Mouse (Mus musculus) CD4-positive helper T cell, adult 2 months (primary cell): Measurements from ENCODE around the gene Zfp617.
"Not testable (repeated sequence)": the region's sequence is repeated elsewhere in the genome, so short reads cannot be mapped to it uniquely, and the experiment has no call there.

ENCODE experiments used
- DNase-seq: peaks from one replicate; pipeline ENCODE4 v3.0.0-alpha.2; 2012; ENCODE audit warnings: low read depth, missing footprints, low spot score

Gene Zfp617

DNA sequence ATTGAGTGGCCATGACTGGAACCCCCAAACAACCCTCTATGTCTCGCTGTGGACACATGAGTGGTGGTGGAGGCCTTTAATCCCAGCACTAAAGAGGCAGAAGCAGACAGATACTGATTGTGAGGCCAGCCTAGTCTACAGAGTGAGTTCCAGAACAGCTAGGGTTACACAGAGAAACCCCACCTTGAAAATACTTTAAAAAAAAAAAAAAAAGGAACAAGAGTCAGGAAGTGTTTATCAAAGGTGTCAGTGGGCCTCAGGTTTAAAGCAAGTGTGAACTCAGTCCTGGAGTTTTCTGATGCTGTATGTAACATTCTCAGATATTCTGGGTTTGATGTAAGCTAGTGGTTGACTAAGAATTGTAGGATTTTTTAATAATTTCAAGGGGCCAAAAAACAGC is 44.1 kb downstream of the Zfp617 start:
- no peak for DNase-seq

DNA sequence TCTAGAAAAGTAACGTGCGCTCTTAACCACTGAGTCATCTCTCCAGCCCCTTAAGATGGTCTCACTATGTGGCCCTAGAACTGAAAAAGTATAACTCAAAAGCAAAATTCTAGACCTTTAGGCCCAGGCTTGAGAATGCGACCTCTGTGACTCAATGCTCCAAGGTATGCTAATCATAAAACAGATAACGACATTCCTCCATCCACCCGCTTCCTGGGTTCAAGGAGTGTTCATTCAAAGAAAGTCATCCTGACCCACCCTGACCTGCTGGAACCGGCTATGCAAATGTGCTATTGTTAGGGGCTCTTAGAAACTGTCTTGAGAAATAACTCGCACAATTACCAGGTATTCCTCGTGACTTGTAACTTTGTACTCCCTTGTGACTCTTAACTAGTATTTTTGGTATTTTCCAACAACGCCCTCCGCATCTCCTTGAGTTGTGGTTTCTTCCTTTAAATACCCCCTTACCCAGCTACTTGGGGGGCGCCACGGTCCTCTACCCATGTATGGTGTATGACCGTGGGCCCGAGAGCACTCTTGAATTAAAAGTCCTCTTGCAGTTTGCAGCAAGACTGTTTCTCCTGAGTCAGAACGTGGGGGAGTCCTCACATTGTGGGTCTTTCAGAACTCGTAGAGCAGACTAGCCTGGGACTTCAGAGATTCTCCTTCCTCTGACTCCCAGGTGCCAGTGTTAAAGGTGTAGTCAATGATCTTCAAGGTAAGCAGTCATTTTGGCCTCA is 44.7 kb downstream of the Zfp617 start:
- DNase-seq: not testable (repeated sequence)

DNA sequence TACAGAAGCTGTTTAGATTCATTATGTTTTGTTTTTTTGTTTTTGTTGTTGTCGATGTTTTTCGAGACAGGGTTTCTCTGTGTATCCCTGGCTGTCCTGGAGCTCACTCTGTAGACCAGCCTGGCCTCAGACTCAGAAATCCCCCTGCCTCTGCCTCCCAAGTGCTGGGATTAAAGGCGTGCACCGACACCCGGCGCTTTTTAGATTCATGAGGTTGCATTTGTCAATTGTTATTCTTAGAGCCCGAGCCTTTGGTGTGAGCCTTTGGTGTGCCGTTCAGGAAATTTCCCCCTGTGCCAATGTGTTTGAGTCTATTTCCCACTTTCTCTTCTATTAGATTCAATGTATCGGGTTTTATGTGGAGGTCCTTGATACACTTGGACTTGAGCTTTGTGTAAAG is 46.2 kb downstream of the Zfp617 start:
- DNase-seq: no peak

DNA sequence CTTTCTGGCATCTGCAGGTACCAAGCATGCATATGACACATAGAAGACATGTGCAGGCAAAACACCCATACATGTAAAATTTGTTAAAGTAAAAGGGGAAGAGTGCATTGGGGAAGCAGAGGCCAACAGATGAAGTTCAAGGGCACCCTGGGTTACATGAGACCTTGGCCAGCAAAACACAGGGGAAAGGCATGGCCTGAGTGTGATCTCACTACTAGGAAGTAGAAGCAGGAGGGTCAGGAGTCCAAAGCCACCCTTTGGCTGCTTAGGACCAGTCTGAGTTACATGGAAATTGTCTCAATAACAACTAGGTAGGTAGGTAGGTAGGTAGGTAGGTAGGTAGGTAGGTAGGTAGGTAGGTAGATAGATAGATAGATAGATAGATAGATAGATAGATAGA is 52.0 kb downstream of the Zfp617 start:
- no peak for DNase-seq

DNA sequence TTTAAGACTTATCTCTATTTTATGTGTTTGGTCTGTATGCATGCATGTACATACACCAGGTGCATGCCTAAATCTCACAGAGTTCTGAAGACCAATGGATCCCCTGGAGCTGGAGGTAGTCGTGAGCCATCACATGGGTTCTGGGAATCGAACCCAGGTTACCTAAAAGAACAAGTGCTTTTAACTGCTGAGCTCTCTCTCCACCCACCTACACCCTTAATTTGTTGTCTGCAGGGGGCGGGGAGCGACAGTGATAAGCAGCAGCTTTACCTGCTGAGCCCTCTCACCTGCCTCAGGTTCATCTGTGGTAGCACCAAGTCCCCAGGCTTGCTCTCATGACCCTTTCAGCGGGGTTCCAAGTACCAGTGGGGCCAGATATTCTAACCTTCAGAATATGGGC is 53.4 kb downstream of the Zfp617 start:
- no peak for DNase-seq

DNA sequence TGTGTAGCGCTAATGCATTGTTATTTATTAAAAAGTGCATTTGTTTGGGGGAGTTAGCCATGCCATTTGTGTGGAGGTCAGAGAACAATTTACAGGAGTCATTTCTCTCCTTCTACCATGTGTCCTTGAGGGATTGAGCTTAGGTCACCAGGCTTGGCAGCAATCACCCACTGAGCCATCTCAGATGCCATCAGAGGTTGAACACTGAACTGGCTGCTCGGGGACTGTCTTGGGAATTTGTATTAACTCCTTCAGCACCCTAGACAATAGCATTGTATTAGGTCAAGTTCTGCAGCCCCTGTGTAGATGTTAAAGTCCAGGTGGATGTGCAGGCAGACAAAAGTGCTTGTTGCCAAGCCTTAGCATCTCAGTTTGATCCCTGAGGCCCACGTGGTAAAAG is 55.6 kb downstream of the Zfp617 start:
- no peak for DNase-seq

DNA sequence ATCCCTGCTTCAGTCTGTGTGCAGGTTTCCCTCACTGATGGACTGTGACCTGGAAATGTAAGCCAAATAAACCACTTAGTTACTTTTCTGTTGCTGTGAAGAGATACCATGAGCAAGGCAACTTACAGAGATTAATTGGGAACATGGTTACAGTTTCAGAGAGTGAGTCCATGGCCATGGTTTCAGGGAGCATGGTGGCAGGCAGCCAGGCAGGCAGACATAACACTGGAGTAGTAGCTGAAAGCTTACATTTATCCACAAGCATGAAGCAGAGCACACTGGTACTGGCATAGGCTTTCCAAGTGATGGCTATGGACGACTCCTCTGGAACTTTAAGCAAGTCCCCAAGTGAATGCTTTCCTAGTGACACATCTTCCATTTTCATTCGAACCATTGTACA is 56.7 kb downstream of the Zfp617 start:
- no peak for DNase-seq

DNA sequence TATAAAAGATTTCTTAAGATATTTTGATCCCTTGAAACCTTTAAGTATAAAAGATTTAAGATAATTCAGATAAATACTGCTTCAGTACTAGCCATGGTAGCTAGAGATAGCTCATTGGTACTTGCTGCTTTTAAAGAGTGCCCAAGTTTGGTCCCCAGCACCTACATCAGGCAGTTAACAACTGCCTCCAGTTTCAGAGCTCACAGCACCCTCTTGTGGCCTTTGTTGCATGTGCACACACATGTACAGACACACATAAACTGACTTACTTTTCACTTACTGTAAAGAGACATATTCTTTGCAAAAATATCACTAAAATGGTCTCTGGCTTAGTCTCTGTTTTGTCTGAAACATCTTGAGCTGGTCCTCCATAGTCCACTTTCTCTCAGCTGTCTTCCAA is 58.0 kb downstream of the Zfp617 start:
- DNase-seq: peak; percentile 20

DNA sequence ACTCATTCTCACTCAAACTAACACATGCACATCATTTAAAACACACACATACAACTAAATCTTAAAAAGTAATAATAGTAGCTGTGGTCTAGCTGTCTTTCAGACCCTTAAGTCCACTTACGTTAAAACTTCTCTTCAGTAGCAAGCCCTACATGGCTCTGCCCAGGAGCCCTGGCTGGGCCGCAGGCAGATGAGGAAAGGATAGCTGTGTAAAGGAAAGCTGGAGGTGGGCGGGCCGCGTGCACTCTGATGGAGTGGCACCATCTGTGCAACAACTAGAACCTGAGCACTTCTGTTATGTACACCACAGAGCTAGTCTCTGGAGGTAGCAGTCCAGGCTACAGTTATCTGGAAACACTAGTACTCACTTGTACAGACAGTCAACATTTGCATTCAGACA is 58.8 kb downstream of the Zfp617 start:
- no peak for DNase-seq

DNA sequence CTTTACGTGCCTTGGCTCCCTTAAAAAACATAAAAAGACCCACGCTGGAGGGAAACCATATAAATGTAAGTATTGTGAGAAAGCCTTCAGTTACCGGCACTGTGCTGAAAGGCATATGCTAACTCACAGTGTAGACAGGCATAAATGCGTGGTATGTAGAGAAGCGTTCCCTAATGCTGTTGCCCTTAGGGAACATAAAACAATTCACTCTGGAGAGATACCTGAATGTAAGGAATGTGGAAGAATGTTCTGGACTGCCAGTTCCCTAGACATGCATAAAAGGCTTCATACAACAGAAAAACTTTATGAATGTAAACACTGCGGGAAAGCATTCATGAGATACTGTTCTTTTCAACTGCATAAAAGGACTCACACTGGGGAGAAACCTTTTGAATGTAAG is 59.7 kb downstream of the Zfp617 start:
- no peak for DNase-seq

DNA sequence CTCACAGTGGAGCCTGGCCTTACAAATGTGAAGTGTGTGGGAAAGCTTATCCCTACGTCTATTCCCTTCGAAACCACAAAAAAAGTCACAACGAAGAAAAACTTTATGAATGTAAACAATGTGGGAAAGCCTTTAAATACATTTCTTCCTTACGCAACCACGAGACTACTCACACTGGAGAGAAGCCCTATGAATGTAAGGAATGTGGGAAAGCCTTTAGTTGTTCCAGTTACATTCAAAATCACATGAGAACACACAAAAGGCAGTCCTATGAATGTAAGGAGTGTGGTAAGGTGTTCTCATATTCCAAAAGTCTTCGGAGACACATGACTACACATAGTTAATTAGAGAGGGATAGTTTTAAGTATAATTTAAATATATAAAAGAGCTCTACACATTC is 60.2 kb downstream of the Zfp617 start:
- DNase-seq: no peak

DNA sequence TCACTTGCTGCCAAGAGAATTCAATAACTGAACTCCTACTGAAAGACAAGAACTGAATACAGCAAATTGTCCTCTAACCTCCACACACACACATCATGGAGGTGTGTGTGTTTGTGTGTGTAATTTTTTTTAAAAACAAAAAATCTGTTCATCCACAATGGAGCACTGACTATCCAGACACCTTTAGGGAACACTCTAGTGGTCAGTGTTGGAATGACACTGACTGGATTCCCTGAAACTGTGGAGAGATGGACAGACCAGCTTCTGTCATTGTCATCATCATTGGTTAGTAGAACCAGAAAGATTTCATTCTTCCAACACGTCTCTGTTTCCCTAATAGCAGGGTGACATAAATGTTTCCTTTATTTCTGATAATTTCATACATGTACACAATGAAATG is 63.5 kb downstream of the Zfp617 start:
- DNase-seq: no peak

DNA sequence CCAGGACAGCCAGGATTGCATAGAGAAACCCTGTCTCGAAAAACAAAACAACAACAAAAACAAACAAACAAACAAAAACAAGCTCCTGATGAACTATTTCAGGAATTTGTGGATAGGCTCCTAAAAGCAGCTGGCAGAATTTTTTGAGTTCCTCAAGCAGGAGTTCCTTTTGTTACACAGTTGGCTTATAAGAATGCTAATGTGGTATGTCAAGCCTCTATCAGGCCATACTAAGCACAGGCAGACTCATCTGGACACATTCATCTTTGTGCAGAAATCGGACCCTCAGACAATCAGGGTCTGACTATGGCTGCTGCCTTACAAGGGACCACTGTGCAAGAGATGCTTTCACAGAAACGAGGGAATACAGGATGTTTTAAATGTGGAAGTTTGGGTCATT is 65.8 kb downstream of the Zfp617 start:
- no peak for DNase-seq

DNA sequence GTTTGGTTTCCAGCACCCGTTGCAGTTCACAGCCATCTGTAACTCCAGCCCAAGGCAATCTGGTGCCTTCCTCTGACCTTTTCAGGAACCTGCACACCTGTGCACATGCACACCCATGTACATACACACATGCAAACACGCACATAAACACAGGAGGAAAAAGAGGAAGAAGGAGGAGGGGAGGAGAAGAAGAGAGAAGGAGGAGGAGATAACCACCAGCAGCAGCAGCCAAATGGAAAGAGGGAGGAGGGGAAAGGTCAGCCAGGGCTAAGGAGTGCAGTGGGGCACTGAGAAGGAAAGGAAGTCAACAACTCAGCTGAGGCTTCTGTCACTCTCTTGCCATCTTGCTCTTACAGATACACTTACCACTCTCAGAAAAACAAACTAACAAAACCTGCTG is 72.6 kb downstream of the Zfp617 start:
- DNase-seq: no peak

DNA sequence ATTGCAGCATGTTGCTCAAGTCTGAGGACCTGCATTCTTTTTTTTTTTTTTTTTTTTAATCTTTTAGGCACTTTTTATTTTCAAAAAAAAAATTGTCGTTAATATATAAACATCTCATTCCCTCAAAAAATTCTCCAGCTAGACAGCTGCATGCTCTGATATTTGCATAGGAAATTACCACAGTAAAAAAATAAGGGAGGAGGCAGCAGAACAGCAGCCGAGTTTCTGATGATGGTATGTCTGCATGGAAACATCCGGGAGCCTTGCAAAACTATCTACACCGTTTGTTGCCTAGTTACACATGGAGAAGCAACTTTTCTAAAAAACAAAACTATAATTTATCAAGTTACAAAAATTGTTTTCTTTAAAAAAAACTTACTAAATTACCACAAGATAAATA is 73.0 kb downstream of the Zfp617 start:
- no peak for DNase-seq
